Mouse (Mus musculus) midbrain, embryonic 10.5 days (tissue): ENCODE measurements around the gene Erc2. TPM values are rescaled to one million over a fixed set of nuclear protein-coding genes. Genes with fewer than 3 reads are reported as not detected.

Source experiments
- DNase-seq: peaks from one replicate; pipeline ENCODE4 v3.0.0-alpha.2; 2017; ENCODE audit warnings: low spot score
- H3K27ac ChIP-seq: fragments of 300-500 bp; sonication (generic); replicated peaks from 2 replicates; pipeline ENCODE4 v1.5.1; 2016; ENCODE audit warnings: mild to moderate bottlenecking
- H3K27me3 ChIP-seq: fragments of 300-500 bp; sonication (generic); 2 replicates; pipeline ENCODE4 v1.6.1; 2016; ENCODE audit warnings: low read depth, mild to moderate bottlenecking; ENCODE audit not compliant: poor library complexity, severe bottlenecking
- H3K36me3 ChIP-seq: fragments of 300-500 bp; sonication (generic); 2 replicates; pipeline ENCODE4 v1.6.1; 2016; ENCODE audit warnings: mild to moderate bottlenecking, moderate library complexity
- H3K4me1 ChIP-seq: fragments of 300-500 bp; sonication (generic); 2 replicates; pipeline ENCODE4 v1.6.1; 2016
- H3K4me3 ChIP-seq: fragments of 300-500 bp; sonication (generic); 2 replicates; pipeline ENCODE4 v1.5.1; 2016; ENCODE audit warnings: mild to moderate bottlenecking, moderate library complexity
- H3K9me3 ChIP-seq: fragments of 300-500 bp; sonication (generic); replicated peaks from 2 replicates; pipeline ENCODE4 v1.6.1; 2016; ENCODE audit warnings: mild to moderate bottlenecking
- WGBS: fragments of 180-500 bp; shearing (Covaris S2); methylation state at CpG from one replicate; pipeline ENCODE4 v1.1.7; 2016; 5-methylcytosine and 5-hydroxymethylcytosine counted together
- polyA plus RNA-seq: library from polyadenylated mRNA; unstranded; fragments of >200 nt; fragmentation: Nextera tagmentation; extraction: Ambion mirVana; gene quantifications from 2 replicates; pipeline ENCODE4 v1.2.1, GENCODE M21; 2016

The Erc2 gene
- polyA plus RNA-seq, 1 experiment from 2014 or later: 9.2 TPM

DNA sequence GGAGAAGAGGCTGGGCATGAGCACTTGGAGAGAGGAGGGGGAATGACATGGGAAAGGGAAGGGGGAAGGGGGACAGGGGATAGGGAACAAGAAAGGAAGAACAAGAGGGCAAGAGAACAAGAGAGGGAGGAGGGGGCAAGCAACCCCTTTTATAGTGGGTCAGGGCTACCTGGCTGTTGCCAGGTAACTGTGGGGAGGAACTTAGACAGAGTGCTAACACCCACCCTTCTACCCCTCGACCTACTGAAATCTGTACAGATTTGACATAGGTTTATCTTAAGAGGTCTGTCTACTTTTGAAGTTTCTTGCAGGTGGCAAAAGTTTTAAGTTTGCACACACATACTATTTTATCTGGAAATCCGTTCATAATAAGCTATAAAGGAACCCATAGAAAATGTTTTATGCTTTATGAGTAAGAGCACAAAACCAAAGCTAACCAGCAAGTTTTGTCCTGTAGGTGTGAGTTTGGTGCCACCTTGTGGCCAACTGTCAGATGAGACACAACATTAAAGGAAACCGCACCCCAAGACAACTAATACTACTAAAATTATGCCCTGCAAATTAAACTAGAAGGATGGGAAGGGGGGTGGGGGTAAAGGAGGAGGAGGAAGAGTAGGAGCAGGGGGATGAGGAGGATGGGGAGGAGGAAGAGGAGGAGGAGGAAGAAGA is 119.2 kb downstream of the Erc2 start:
- Histone ChIP-seq H3K4me3 (no peak overlapping the region), H3K36me3 (no peaks in the 10 kb centered on the region), H3K4me1 (peaks cover 45% of the 10 kb centered on the region), H3K27me3 (no peaks in the 10 kb centered on the region), H3K9me3 (no peaks in the 10 kb centered on the region), H3K27ac (no peak overlapping the region)
- peak; percentile 55 for DNase-seq
- 25% methylated on average over 3 of the region's 3 CpGs for WGBS

DNA sequence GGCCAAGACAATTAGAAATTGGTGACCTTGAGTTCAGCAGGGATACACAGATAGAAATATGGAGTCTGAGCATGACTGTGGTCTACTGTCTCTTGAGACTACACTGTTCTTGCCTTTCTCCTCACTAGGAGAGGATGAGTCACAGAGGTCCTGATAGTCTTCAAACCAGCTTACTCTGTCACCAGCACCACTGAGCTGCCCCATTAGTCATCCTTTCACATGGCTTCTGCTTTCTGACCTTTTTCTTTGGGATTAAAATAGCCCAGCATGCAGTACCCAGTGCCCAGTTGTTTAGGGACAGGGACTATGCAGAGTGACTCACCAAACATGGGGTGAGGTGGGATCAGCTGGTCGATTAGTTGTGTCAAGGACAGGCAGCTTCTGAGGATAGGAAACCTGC is 132.1 kb downstream of the Erc2 start:
- no peak overlapping the region for H3K27ac ChIP-seq
- no peak for DNase-seq
- WGBS: 89% methylated on average over 1 of the region's 1 CpGs
- H3K9me3 ChIP-seq: no peaks in the 10 kb centered on the region
- no peaks in the 10 kb centered on the region for H3K4me1 ChIP-seq
- H3K4me3 ChIP-seq: no peak overlapping the region
- H3K36me3 ChIP-seq: no peaks in the 10 kb centered on the region
- H3K27me3 ChIP-seq: no peaks in the 10 kb centered on the region

DNA sequence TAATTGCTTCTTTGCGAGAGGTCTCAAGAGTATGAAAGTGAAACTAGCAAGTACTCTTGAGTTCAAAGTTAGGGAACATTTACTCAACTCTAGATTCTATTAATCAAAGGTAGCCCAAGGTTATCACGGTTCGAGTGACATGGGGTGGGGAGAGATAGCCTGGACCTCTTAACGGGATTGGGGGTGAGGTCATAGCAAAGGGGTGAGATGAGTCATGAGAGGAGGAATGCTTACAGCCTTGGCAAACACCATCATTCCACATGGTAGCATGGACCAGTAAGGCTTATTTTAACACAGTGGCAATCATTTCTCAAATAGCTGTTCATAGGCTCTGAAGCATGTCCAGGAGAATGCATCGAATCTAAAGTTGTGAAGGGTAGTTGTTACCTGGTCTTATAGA is 134.7 kb downstream of the Erc2 start:
- H3K36me3 ChIP-seq: no peaks in the 10 kb centered on the region
- H3K27ac ChIP-seq: no peak overlapping the region
- H3K4me1 ChIP-seq: no peaks in the 10 kb centered on the region
- H3K27me3 ChIP-seq: no peaks in the 10 kb centered on the region
- no peak for DNase-seq
- H3K9me3 ChIP-seq: no peaks in the 10 kb centered on the region
- no peak overlapping the region for H3K4me3 ChIP-seq
- WGBS: 93% methylated on average over 5 of the region's 5 CpGs

DNA sequence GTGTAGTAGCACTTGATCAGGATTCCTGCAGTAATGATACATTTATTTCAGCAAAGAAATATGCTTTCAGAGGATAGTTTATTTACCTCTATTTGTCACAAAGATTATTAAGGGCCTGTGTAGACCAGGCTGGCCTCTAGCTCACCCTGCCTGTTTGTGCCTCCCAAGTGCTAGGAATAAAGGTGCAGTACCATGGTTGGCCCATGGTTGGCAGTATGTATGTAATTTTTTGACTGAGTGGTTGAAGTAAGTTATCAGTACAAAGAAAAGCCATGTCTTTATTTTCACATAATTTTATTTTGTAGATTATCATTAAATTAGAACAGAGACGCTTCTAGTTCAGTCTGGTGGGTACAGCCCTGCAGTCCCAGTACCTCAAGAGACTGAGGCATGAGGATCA is 136.0 kb downstream of the Erc2 start:
- no peak for DNase-seq
- no peaks in the 10 kb centered on the region for H3K4me1 ChIP-seq
- WGBS: 86% methylated on average over 1 of the region's 1 CpGs

DNA sequence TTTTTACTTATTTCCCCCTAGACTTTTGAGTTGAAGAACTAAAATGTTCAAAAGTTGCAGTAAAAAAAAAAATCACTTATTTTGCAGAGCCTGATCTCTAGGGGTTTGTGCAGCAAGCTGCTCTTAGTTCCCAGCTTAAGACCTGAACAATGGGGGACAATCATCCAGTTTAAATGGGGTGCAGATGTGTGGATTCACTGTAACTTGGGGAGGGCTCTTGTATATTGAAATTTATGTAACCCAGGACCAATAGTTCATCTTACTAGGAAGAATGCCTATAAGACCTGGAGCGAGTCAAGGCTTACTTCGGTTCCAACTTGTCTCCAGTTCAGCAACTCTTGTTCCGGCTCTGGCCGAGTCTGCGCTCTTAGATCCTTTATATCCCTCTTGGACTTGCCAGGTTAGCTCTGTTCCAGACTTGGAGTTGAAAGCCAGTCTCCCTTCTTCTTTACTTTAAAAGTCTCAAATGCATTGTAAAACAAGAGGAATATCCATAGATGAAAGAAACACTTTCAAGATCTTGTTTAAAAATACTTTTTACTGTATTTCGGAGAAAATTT is 136.9 kb downstream of the Erc2 start:
- Histone ChIP-seq H3K27me3 (no peaks in the 10 kb centered on the region), H3K4me3 (no peak overlapping the region), H3K9me3 (no peaks in the 10 kb centered on the region), H3K27ac (no peak overlapping the region), H3K4me1 (no peaks in the 10 kb centered on the region), H3K36me3 (no peaks in the 10 kb centered on the region)
- no peak for DNase-seq
- WGBS: 90% methylated on average over 6 of the region's 6 CpGs

More for the DNA sequence above, 136.0 kb downstream of the Erc2 start:
- no peaks in the 10 kb centered on the region for H3K36me3 ChIP-seq
- H3K4me3 ChIP-seq: no peak overlapping the region
- H3K9me3 ChIP-seq: no peaks in the 10 kb centered on the region
- H3K27me3 ChIP-seq: no peaks in the 10 kb centered on the region
- H3K27ac ChIP-seq: no peak overlapping the region

DNA sequence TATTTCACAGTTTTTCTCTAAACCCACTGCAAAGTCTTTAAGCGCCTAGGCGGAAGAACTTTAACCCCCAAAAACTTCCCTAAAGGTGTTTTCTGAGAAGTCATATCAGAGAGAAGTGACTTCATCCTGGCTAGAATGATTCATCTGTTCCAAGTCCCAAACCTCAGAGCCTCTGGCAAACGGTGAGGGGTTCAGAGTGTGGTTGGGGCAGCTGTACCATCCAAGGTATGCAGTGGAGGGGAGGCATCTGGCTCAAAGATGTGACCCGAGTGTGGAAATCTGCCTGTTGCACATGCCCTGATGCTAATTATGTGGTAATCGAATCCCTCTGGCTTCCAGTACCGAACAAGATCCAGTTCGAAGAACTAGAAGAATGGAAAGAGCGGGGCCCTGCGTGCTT is 137.8 kb downstream of the Erc2 start:
- H3K36me3 ChIP-seq: no peaks in the 10 kb centered on the region
- no peak overlapping the region for H3K4me3 ChIP-seq
- 87% methylated on average over 9 of the region's 9 CpGs for WGBS
- H3K27me3 ChIP-seq: no peaks in the 10 kb centered on the region
- no peak overlapping the region for H3K27ac ChIP-seq
- DNase-seq: no peak
- no peaks in the 10 kb centered on the region for H3K9me3 ChIP-seq
- no peaks in the 10 kb centered on the region for H3K4me1 ChIP-seq

DNA sequence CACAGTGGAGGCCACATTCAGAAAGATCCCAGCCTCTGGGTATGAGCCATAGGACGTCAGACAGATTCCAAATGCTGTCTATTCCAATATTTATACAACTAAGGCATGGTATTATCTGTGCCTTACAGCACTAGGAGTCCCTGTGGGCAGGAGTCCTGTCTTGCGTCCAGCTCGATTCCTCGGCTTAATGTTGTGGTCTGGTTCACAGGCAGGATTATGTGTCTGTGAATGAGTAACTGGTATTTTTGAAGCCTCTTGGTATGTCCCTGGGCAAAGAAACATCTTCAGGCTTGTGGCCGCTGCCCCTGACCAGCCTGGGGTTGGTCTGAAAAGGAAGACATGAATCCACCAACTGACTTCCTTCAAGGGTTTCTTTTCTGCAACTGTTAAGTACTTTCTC is 153.1 kb downstream of the Erc2 start:
- 55% methylated on average over 5 of the region's 5 CpGs for WGBS
- Histone ChIP-seq H3K9me3 (no peaks in the 10 kb centered on the region), H3K27ac (no peak overlapping the region; the same call in 1 of the 2 replicates), H3K27me3 (no peaks in the 10 kb centered on the region; the same call in 1 of the 2 replicates), H3K36me3 (no peaks in the 10 kb centered on the region), H3K4me3 (no peak overlapping the region), H3K4me1 (peaks cover 23% of the 10 kb centered on the region)
- DNase-seq: no peak

DNA sequence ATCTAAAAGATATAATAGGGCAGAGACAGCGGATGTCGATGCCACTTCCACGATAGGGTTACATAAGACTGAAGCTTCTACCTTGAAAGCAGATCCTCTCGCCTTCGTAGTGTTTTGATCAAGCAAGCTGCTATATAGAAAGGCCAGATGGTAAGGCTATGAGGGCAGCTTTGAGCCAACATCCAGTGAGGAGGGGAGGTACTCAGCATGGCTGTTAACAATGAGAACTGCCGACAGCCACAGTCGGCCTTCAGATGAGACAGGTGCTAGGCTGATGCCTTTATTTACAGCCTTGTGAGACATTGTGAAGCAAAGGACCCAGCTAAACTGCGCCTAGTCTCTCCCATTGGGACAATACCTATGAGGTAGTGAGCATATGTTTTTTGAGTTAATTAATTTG is 156.3 kb downstream of the Erc2 start:
- peaks cover 23% of the 10 kb centered on the region for H3K4me1 ChIP-seq
- no peak overlapping the region for H3K27ac ChIP-seq
- DNase-seq: no peak
- no peaks in the 10 kb centered on the region for H3K36me3 ChIP-seq
- H3K4me3 ChIP-seq: no peak overlapping the region
- H3K27me3 ChIP-seq: no peaks in the 10 kb centered on the region; the same call in 1 of the 2 replicates
- no peaks in the 10 kb centered on the region for H3K9me3 ChIP-seq
- WGBS: 76% methylated on average over 8 of the region's 8 CpGs

DNA sequence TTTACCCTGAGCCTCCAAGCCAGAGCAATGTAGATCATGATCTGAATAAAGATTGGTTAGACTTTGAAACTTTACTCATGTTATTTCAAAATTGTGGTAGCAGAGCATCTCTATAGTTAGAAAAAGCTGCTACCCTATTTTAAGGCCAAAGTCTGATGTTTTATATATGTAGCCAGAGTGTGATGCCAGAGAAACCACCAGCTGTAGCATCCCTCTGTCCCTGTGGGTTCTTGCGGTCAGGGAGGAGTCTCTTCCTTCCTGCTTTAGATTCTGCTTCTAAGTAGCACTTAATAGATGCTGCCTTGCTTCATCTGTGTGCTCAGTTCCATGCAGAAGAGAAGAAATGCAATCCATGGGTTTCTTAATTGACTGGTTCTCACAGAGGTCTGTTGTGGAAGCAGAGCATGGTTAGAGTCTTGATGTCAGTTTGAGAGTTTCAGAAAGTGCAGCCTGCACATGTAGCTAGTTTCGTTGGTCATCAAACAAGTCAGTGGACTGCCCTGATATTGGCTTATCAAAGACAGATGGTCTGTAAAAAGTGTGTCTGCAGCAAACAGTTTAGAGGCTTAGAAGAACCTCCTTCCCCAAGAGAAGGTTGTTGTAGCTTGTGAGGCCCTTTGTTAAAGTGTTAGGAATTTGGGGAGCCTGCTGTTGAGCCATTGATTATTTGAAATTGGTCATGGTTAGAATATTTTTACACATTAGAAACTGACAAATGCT is 156.9 kb downstream of the Erc2 start:
- DNase-seq: no peak
- H3K4me3 ChIP-seq: no peak overlapping the region
- H3K27ac ChIP-seq: no peak overlapping the region
- H3K36me3 ChIP-seq: no peaks in the 10 kb centered on the region
- H3K9me3 ChIP-seq: no peaks in the 10 kb centered on the region
- peaks cover 23% of the 10 kb centered on the region for H3K4me1 ChIP-seq
- H3K27me3 ChIP-seq: no peaks in the 10 kb centered on the region; the same call in 1 of the 2 replicates
- 82% methylated on average over 2 of the region's 2 CpGs for WGBS

DNA sequence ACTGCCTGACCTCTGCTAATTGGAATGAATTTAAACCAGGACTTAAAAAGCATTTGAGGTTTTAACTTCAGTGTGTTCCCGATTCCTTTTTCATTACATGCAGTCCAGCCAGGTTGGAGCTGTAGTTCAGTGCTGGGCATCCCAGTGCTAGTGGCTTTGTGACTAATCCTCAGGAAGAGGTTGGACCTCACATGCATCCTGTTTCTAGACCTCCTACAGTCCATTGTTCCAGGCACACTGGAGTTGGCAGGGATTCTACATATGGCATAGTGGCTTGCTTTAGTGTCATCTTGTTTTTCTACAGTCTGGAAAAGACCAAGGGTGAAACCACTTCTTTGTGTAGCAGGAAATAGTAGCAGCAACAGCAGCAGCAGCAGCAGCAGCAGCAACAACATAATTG is 159.0 kb downstream of the Erc2 start:
- H3K27ac ChIP-seq: no peak overlapping the region
- H3K27me3 ChIP-seq: no peaks in the 10 kb centered on the region; the same call in 1 of the 2 replicates
- H3K4me3 ChIP-seq: no peak overlapping the region
- no peaks in the 10 kb centered on the region for H3K36me3 ChIP-seq
- H3K4me1 ChIP-seq: peaks cover 10% of the 10 kb centered on the region; the same call in 1 of the 2 replicates
- WGBS: 59% methylated on average over 1 of the region's 1 CpGs
- no peak for DNase-seq
- no peaks in the 10 kb centered on the region for H3K9me3 ChIP-seq

DNA sequence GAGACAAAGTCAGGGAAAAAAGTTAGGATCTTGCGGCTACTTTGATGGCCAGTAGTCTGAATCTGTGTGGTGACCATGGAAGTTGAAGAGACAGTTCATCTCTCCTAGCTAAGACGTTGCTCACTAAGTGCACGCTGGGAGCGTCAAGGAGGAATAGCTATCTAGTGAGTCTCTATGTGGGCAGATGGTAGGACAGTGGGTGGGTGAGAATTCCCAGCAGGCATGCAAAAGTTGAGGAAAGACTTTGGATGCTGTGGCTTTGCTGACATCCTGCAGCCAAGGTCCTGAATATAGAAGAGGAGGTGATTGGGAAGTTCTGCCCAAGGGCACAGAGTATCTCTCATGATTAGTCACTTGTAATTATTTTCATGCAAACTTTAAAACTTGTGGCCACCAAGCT is 162.6 kb downstream of the Erc2 start:
- no peak for DNase-seq
- H3K4me3 ChIP-seq: no peak overlapping the region
- H3K9me3 ChIP-seq: no peaks in the 10 kb centered on the region
- no peaks in the 10 kb centered on the region for H3K4me1 ChIP-seq
- WGBS: 91% methylated on average over 4 of the region's 4 CpGs
- H3K27me3 ChIP-seq: no peaks in the 10 kb centered on the region
- no peaks in the 10 kb centered on the region for H3K36me3 ChIP-seq
- H3K27ac ChIP-seq: no peak overlapping the region

DNA sequence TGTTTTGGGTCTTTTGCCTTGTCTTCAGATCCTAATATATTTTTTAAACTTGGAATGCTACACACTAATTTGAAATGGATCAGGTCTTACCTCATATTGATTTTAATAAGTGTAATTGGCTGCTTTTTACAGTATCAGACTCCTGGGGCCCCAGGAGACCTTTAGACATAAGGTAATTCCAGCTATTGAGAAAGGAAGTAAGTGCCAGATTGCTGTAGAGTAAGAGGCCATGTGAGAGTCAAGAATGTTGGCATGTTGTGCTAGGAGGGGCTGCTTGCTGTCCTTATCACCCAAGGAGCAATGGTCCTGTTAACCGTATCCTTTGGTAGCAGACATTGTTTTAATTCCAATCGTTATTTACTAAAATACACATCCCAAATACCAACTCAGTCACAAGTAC is 163.3 kb downstream of the Erc2 start:
- 97% methylated on average over 2 of the region's 2 CpGs for WGBS
- H3K27ac ChIP-seq: no peak overlapping the region

More for the DNA sequence above, 163.3 kb downstream of the Erc2 start:
- no peaks in the 10 kb centered on the region for H3K9me3 ChIP-seq
- H3K36me3 ChIP-seq: no peaks in the 10 kb centered on the region
- no peak overlapping the region for H3K4me3 ChIP-seq
- H3K4me1 ChIP-seq: no peaks in the 10 kb centered on the region
- H3K27me3 ChIP-seq: no peaks in the 10 kb centered on the region
- DNase-seq: no peak
